Mouse (Mus musculus): ENCODE results near the gene Cyp1b1. TPM values are rescaled to one million over a fixed set of nuclear protein-coding genes. Genes with fewer than 3 reads are reported as not detected.

Cyp1b1 gene
- polyA plus RNA-seq, 1 experiment from 2014 or later, result 8.6 TPM

GRCm38 (mm10) chr17:79745051-79745731, 30.3 kb upstream of the Cyp1b1 start:
- H3K9ac ChIP-seq (ENCODE audit: low read depth, low read length), result no peak overlapping the region
- H3K4me2 ChIP-seq (ENCODE audit: low read depth, low read length), result no peak overlapping the region
- H3K4me3 ChIP-seq (ENCODE audit: low read depth, low read length), result no peak overlapping the region
- 41% methylated on average over 13 of the region's 13 CpGs for WGBS
- ATAC-seq (ENCODE audit: low read depth), result no peak
- no peaks in the 10 kb centered on the region for H3K36me3 ChIP-seq (ENCODE audit: control insufficient read depth, insufficient read depth, low read length)
- no peak overlapping the region for H3K27ac ChIP-seq (replicated peaks; ENCODE audit: low read depth, low read length)
- no peaks in the 10 kb centered on the region; the same call in 1 of the 2 replicates for H3K4me1 ChIP-seq (ENCODE audit: control insufficient read depth, insufficient read depth, low read length)
- DNase-seq (ENCODE audit: low spot score), result no peak
- no peaks in the 10 kb centered on the region for H3K27me3 ChIP-seq (replicated peaks; ENCODE audit: control insufficient read depth, insufficient read depth, low read length)
- peaks cover 8% of the 10 kb centered on the region for H3K9me3 ChIP-seq (ENCODE audit: control insufficient read depth, low read length)

- no peak overlapping the region for H3K27ac ChIP-seq (replicated peaks; ENCODE audit: low read depth, low read length)
- DNase-seq (ENCODE audit: low spot score) (no peak), ATAC-seq (ENCODE audit: low read depth) (no peak)
- H3K4me2 ChIP-seq (ENCODE audit: low read depth, low read length), result no peak overlapping the region
- no peak overlapping the region for H3K4me3 ChIP-seq (ENCODE audit: low read depth, low read length)
- H3K9ac ChIP-seq (ENCODE audit: low read depth, low read length), result no peak overlapping the region
- H3K4me1 ChIP-seq (ENCODE audit: control insufficient read depth, insufficient read depth, low read length), result peaks cover 5% of the 10 kb centered on the region
- peaks cover 8% of the 10 kb centered on the region for H3K9me3 ChIP-seq (ENCODE audit: control insufficient read depth, low read length)
- H3K27me3 ChIP-seq (replicated peaks; ENCODE audit: control insufficient read depth, insufficient read depth, low read length), result no peaks in the 10 kb centered on the region
- H3K36me3 ChIP-seq (ENCODE audit: control insufficient read depth, insufficient read depth, low read length), result no peaks in the 10 kb centered on the region
- whole genome bisulfite sequencing, result 81% methylated on average over 1 of the region's 1 CpGs
Measured at GRCm38 (mm10) chr17:79743507-79743906, 28.6 kb upstream of the Cyp1b1 start.

- H3K27me3 ChIP-seq (replicated peaks; ENCODE audit: control insufficient read depth, insufficient read depth, low read length), result no peaks in the 10 kb centered on the region
- H3K4me3 ChIP-seq (ENCODE audit: low read depth, low read length), result no peak overlapping the region
- no peak overlapping the region for H3K27ac ChIP-seq (replicated peaks; ENCODE audit: low read depth, low read length)
- no peak overlapping the region for H3K9ac ChIP-seq (ENCODE audit: low read depth, low read length)
- peaks cover 10% of the 10 kb centered on the region for H3K4me1 ChIP-seq (ENCODE audit: control insufficient read depth, insufficient read depth, low read length)
- WGBS, result 69% methylated on average over 5 of the region's 5 CpGs
- peaks cover 3% of the 10 kb centered on the region for H3K9me3 ChIP-seq (ENCODE audit: control insufficient read depth, low read length)
- DNase-seq (ENCODE audit: low spot score) (no peak), ATAC-seq (ENCODE audit: low read depth) (no peak)
- H3K4me2 ChIP-seq (ENCODE audit: low read depth, low read length), result no peak overlapping the region
- H3K36me3 ChIP-seq (ENCODE audit: control insufficient read depth, insufficient read depth, low read length), result no peaks in the 10 kb centered on the region
Measured at GRCm38 (mm10) chr17:79742635-79743034, 27.8 kb upstream of the Cyp1b1 start.

- no peaks in the 10 kb centered on the region for H3K27me3 ChIP-seq (replicated peaks; ENCODE audit: control insufficient read depth, insufficient read depth, low read length)
- H3K9ac ChIP-seq (ENCODE audit: low read depth, low read length), result no peak overlapping the region
- H3K4me3 ChIP-seq (ENCODE audit: low read depth, low read length), result no peak overlapping the region
- peaks cover 12% of the 10 kb centered on the region; the same call in 1 of the 2 replicates for H3K4me1 ChIP-seq (ENCODE audit: control insufficient read depth, insufficient read depth, low read length)
- no peaks in the 10 kb centered on the region for H3K9me3 ChIP-seq (ENCODE audit: control insufficient read depth, low read length)
- peak; percentile 89 for DNase-seq (ENCODE audit: low spot score)
- H3K27ac ChIP-seq (replicated peaks; ENCODE audit: low read depth, low read length), result no peak overlapping the region
- H3K4me2 ChIP-seq (ENCODE audit: low read depth, low read length), result no peak overlapping the region
- no peaks in the 10 kb centered on the region for H3K36me3 ChIP-seq (ENCODE audit: control insufficient read depth, insufficient read depth, low read length)
- peak; percentile 85 for ATAC-seq (ENCODE audit: low read depth)
- 24% methylated on average over 5 of the region's 5 CpGs for WGBS
Measured at GRCm38 (mm10) chr17:79738847-79739498, 24.1 kb upstream of the Cyp1b1 start.

- ATAC-seq (ENCODE audit: low read depth) (no peak), DNase-seq (ENCODE audit: low spot score) (no peak)
- no peak overlapping the region for H3K9ac ChIP-seq (ENCODE audit: low read depth, low read length)
- H3K4me1 ChIP-seq (ENCODE audit: control insufficient read depth, insufficient read depth, low read length), result peaks cover 22% of the 10 kb centered on the region; the same call in 1 of the 2 replicates
- H3K4me2 ChIP-seq (ENCODE audit: low read depth, low read length), result no peak overlapping the region
- 53% methylated on average over 3 of the region's 3 CpGs for WGBS
- no peaks in the 10 kb centered on the region for H3K36me3 ChIP-seq (ENCODE audit: control insufficient read depth, insufficient read depth, low read length)
- H3K9me3 ChIP-seq (ENCODE audit: control insufficient read depth, low read length), result no peaks in the 10 kb centered on the region
- H3K27me3 ChIP-seq (replicated peaks; ENCODE audit: control insufficient read depth, insufficient read depth, low read length), result no peaks in the 10 kb centered on the region
- H3K27ac ChIP-seq (replicated peaks; ENCODE audit: low read depth, low read length), result no peak overlapping the region
- H3K4me3 ChIP-seq (ENCODE audit: low read depth, low read length), result no peak overlapping the region
Measured at GRCm38 (mm10) chr17:79737598-79737997, 22.7 kb upstream of the Cyp1b1 start.

GRCm38 (mm10) chr17:79733039-79733438, 18.2 kb upstream of the Cyp1b1 start:
- no peak overlapping the region for H3K4me2 ChIP-seq (ENCODE audit: low read depth, low read length)
- H3K4me1 ChIP-seq (ENCODE audit: control insufficient read depth, insufficient read depth, low read length), result peaks cover 32% of the 10 kb centered on the region
- DNase-seq (ENCODE audit: low spot score) (no peak), ATAC-seq (ENCODE audit: low read depth) (no peak)
- WGBS, result 55% methylated on average over 4 of the region's 4 CpGs
- H3K27ac ChIP-seq (replicated peaks; ENCODE audit: low read depth, low read length), result no peak overlapping the region
- H3K36me3 ChIP-seq (ENCODE audit: control insufficient read depth, insufficient read depth, low read length), result no peaks in the 10 kb centered on the region
- H3K9ac ChIP-seq (ENCODE audit: low read depth, low read length), result no peak overlapping the region
- H3K9me3 ChIP-seq (ENCODE audit: control insufficient read depth, low read length), result no peaks in the 10 kb centered on the region
- no peaks in the 10 kb centered on the region for H3K27me3 ChIP-seq (replicated peaks; ENCODE audit: control insufficient read depth, insufficient read depth, low read length)
- no peak overlapping the region for H3K4me3 ChIP-seq (ENCODE audit: low read depth, low read length)

- H3K27me3 ChIP-seq (replicated peaks; ENCODE audit: control insufficient read depth, insufficient read depth, low read length), result no peaks in the 10 kb centered on the region
- H3K36me3 ChIP-seq (ENCODE audit: control insufficient read depth, insufficient read depth, low read length), result no peaks in the 10 kb centered on the region
- ATAC-seq (ENCODE audit: low read depth), result no peak
- H3K4me3 ChIP-seq (ENCODE audit: low read depth, low read length), result no peak overlapping the region
- WGBS, result 23% methylated on average over 8 of the region's 8 CpGs
- H3K4me1 ChIP-seq (ENCODE audit: control insufficient read depth, insufficient read depth, low read length), result peaks cover 33% of the 10 kb centered on the region
- no peak overlapping the region for H3K4me2 ChIP-seq (ENCODE audit: low read depth, low read length)
- H3K27ac ChIP-seq (replicated peaks; ENCODE audit: low read depth, low read length), result no peak overlapping the region
- no peak for DNase-seq (ENCODE audit: low spot score)
- no peak overlapping the region for H3K9ac ChIP-seq (ENCODE audit: low read depth, low read length)
- no peaks in the 10 kb centered on the region for H3K9me3 ChIP-seq (ENCODE audit: control insufficient read depth, low read length)
Measured at GRCm38 (mm10) chr17:79730988-79731387, 16.1 kb upstream of the Cyp1b1 start.

GRCm38 (mm10) chr17:79728585-79729503, 14.0 kb upstream of the Cyp1b1 start:
- peak; percentile 87 for ATAC-seq (ENCODE audit: low read depth)
- Histone ChIP-seq H3K4me3 (ENCODE audit: low read depth, low read length) (peak overlapping the region; percentile 13; the same call in 1 of the 2 replicates), H3K9me3 (ENCODE audit: control insufficient read depth, low read length) (no peaks in the 10 kb centered on the region), H3K4me1 (ENCODE audit: control insufficient read depth, insufficient read depth, low read length) (peaks cover 33% of the 10 kb centered on the region), H3K36me3 (ENCODE audit: control insufficient read depth, insufficient read depth, low read length) (no peaks in the 10 kb centered on the region), H3K27ac (replicated peaks; ENCODE audit: low read depth, low read length) (no peak overlapping the region), H3K9ac (ENCODE audit: low read depth, low read length) (no peak overlapping the region), H3K27me3 (replicated peaks; ENCODE audit: control insufficient read depth, insufficient read depth, low read length) (no peaks in the 10 kb centered on the region), H3K4me2 (ENCODE audit: low read depth, low read length) (peak overlapping the region; percentile 46)
- peak; percentile 82 for DNase-seq (ENCODE audit: low spot score)
- 17% methylated on average over 16 of the region's 16 CpGs for WGBS

Measured in embryonic facial prominence, embryonic 14.5 days (tissue).